In genomic region chr5:31024641-31025040, GRCm38 (mm10) we compare ENCODE assay signal across 27 mouse cellular contexts. TPM values are rescaled to one million over a fixed set of nuclear protein-coding genes. Genes with fewer than 3 reads are reported as not detected.
A peak's percentile ranks its signal among the peaks of the same experiment; 100 is the strongest.
DNase-seq lines count a peak whose midpoint lies in the region; ATAC-seq and TF ChIP-seq lines count a peak whose summit lies in the region.
"Had no signal": no experiment of that assay in that cellular context is flagged by ENCODE, and none has a peak within 500 bp of the region (broad histone marks: within the 10 kb centered on the region; RNA-seq: fewer than 3 reads in every experiment).

No protein-coding gene starts in this region.

- H3K9me3 ChIP-seq in liver, postnatal 0 days (ENCODE audit: low read length) = no peaks in the 10 kb centered on the region
- H3K9me3 ChIP-seq: embryonic facial prominence, embryonic 13.5 days; embryonic facial prominence, embryonic 15.5 days; forebrain, embryonic 10.5 days; forebrain, embryonic 12.5 days had no signal

- ATAC-seq in liver, postnatal 0 days = no peak
- ATAC-seq: activated CD4-positive, CD25-positive, alpha-beta regulatory T cell, adult 4 months; forebrain, embryonic 14.5 days; forebrain, embryonic 16.5 days; Patski had no signal

- no peak for TF ChIP-seq EP300 in liver, postnatal 0 days (IDR thresholded peaks at IDR 0.05; ENCODE audit: low read depth)

- DNase-seq in adrenal gland, postnatal 10 days = peak; percentile 44
- no peak for DNase-seq in adrenal gland, adult 18-20 months (ENCODE audit: low spot score in 2 of 2)
- DNase-seq in liver, adult 2 months (ENCODE audit: extremely low read depth, low read depth, low spot score) = peak; percentile 23
- no peak for DNase-seq in liver, postnatal 0 days
- DNase-seq in adipocyte (ENCODE audit: low spot score) = peak; percentile 99
- DNase-seq in layer of hippocampus, adult 18-20 months (ENCODE audit: low spot score in 2 of 2) = no peak
- DNase-seq: adrenal gland, adult 8-10 months; adrenal gland, postnatal 25 days; cerebellum, adult 11 months; cerebellum, adult 18-20 months; cerebellum, adult 8-10 months; cerebellum, adult 9-11 months; cerebellum, postnatal 14 days; cerebellum, postnatal 36 days; embryo, embryonic 11 days had no signal

- no peak overlapping the region for H3K4me3 ChIP-seq in liver, adult 2 months (ENCODE audit: insufficient read depth, low read depth, low read length)
- no peak overlapping the region for H3K4me3 ChIP-seq in liver, postnatal 0 days (ENCODE audit: low read depth, low read length)
- H3K4me3 ChIP-seq: embryonic facial prominence, embryonic 13.5 days; embryonic facial prominence, embryonic 15.5 days; erythroblast, embryonic 14.5 days; forebrain, embryonic 10.5 days; forebrain, embryonic 12.5 days had no signal

- H3K79me2 ChIP-seq in liver, adult 2 months (ENCODE audit: control insufficient read depth, insufficient read depth, low read length) = no peaks in the 10 kb centered on the region

- no peak overlapping the region for H3K27ac ChIP-seq in liver, adult 2 months (replicated peaks; ENCODE audit: insufficient read depth, low read depth, low read length)
- no peak overlapping the region for H3K27ac ChIP-seq in liver, postnatal 0 days (ENCODE audit: low read depth)
- H3K27ac ChIP-seq: embryonic facial prominence, embryonic 13.5 days; embryonic facial prominence, embryonic 15.5 days; forebrain, embryonic 10.5 days; forebrain, embryonic 12.5 days had no signal

- no peak for TF ChIP-seq CTCF in liver, adult 2 months (IDR thresholded peaks at IDR 0.05; ENCODE audit: low read depth, low read length)
- TF ChIP-seq CTCF in liver, postnatal 0 days (IDR thresholded peaks at IDR 0.05; ENCODE audit: low read depth) = no peak

- H3K4me1 ChIP-seq in liver, adult 2 months (ENCODE audit: control insufficient read depth, insufficient read depth, low read length) = no peaks in the 10 kb centered on the region
- 0 out of 2 replicates have a peak, but pooled peaks cover 6% of the 10 kb centered on the region for H3K4me1 ChIP-seq in liver, postnatal 0 days (ENCODE audit: insufficient read depth)
- H3K4me1 ChIP-seq: embryonic facial prominence, embryonic 15.5 days had no signal

- no peak overlapping the region for H3K4me2 ChIP-seq in liver, postnatal 0 days (ENCODE audit: low read depth, low read length)
- H3K4me2 ChIP-seq: embryonic facial prominence, embryonic 13.5 days; embryonic facial prominence, embryonic 15.5 days; forebrain, embryonic 12.5 days had no signal

- no peak for TF ChIP-seq POLR2A in liver, adult 2 months (IDR thresholded peaks at IDR 0.05; ENCODE audit: extremely low read depth, insufficient read depth, low read length)

- no peaks in the 10 kb centered on the region for H3K27me3 ChIP-seq in liver, adult 2 months (ENCODE audit: control insufficient read depth, insufficient read depth, low read length)
- H3K27me3 ChIP-seq in liver, postnatal 0 days (ENCODE audit: insufficient read depth, low read length) = no peaks in the 10 kb centered on the region
- H3K27me3 ChIP-seq: embryonic facial prominence, embryonic 13.5 days; embryonic facial prominence, embryonic 15.5 days; forebrain, embryonic 12.5 days; Patski had no signal

- H3K9ac ChIP-seq in liver, adult 2 months (ENCODE audit: low read depth, low read length) = no peak overlapping the region
- no peak overlapping the region for H3K9ac ChIP-seq in liver, postnatal 0 days (replicated peaks)
- H3K9ac ChIP-seq: embryonic facial prominence, embryonic 13.5 days; embryonic facial prominence, embryonic 15.5 days; forebrain, embryonic 12.5 days had no signal

- H3K36me3 ChIP-seq in liver, adult 2 months (ENCODE audit: control insufficient read depth, insufficient read depth, low read length) = no peaks in the 10 kb centered on the region
- no peaks in the 10 kb centered on the region for H3K36me3 ChIP-seq in liver, postnatal 0 days (replicated peaks; ENCODE audit: insufficient read depth, low read length)
- H3K36me3 ChIP-seq: embryonic facial prominence, embryonic 13.5 days; embryonic facial prominence, embryonic 15.5 days; forebrain, embryonic 10.5 days; forebrain, embryonic 12.5 days had no signal

RNA-seq across cellular contexts. Expression of gene Atraid, which starts 23.5 kb away (rescaled TPM):
- 100 to 1,000 TPM; 123 to 129 TPM for total RNA-seq in adrenal gland, postnatal 10 days (2021)
- 100 to 1,000 TPM; 104 to 109 TPM for total RNA-seq in adrenal gland, adult 18-20 months (2021)
- total RNA-seq in liver, adult 2 months (2014; rRNA removed) = 172 and 185 TPM in 2 replicates
- polyA plus RNA-seq in liver, adult 2 months (2012; rRNA removed) = 160 TPM in 2 replicates
- 162 and 169 TPM in 2 replicates for polyA plus RNA-seq in liver, postnatal 0 days (2015; fragmentation: Nextera tagmentation; extraction: Ambion mirVana)
- 10 to 100 TPM; 68.1 to 70.0 TPM for total RNA-seq in layer of hippocampus, adult 18-20 months (2021)

RNA-seq across cellular contexts. Expression of gene Slc5a6, which starts 24.1 kb away (rescaled TPM):
- total RNA-seq in adrenal gland, postnatal 10 days (2021) = 10 to 100 TPM; 14.1 to 16.0 TPM
- total RNA-seq in adrenal gland, adult 18-20 months (2021) = 10 to 100 TPM; 31.6 to 33.1 TPM
- total RNA-seq in liver, adult 2 months (2014; rRNA removed) = 6.1 and 6.7 TPM in 2 replicates
- 15.5 and 16.2 TPM in 2 replicates for polyA plus RNA-seq in liver, adult 2 months (2012; rRNA removed)
- polyA plus RNA-seq in liver, postnatal 0 days (2015; fragmentation: Nextera tagmentation; extraction: Ambion mirVana) = 3.1 and 3.7 TPM in 2 replicates
- total RNA-seq in layer of hippocampus, adult 18-20 months (2021) = 10 to 100 TPM; 14.9 to 17.6 TPM

RNA-seq across cellular contexts. Expression of gene Cad, which starts 29.9 kb away (rescaled TPM):
- 10 to 100 TPM; 29.3 to 41.2 TPM for total RNA-seq in adrenal gland, postnatal 10 days (2021)
- 10 to 100 TPM; 17.5 to 25.4 TPM for total RNA-seq in adrenal gland, adult 18-20 months (2021)
- total RNA-seq in liver, adult 2 months (2014; rRNA removed) = 10.7 and 11.8 TPM in 2 replicates
- 8.4 and 12.7 TPM in 2 replicates for polyA plus RNA-seq in liver, adult 2 months (2012; rRNA removed)
- 3.1 and 4.2 TPM in 2 replicates for polyA plus RNA-seq in liver, postnatal 0 days (2015; fragmentation: Nextera tagmentation; extraction: Ambion mirVana)
- 10 to 100 TPM; 20.0 to 20.9 TPM for total RNA-seq in layer of hippocampus, adult 18-20 months (2021)

RNA-seq across cellular contexts. Expression of gene Tcf23, which starts 56.2 kb away (rescaled TPM):
- total RNA-seq in adrenal gland, postnatal 10 days (2021) = under 1 TPM; 0.39 to 0.99 TPM
- total RNA-seq in adrenal gland, adult 18-20 months (2021) = 1 to 10 TPM; 1.3 to 2.4 TPM
- under 0.01 and 0.07 TPM in 2 replicates for total RNA-seq in liver, adult 2 months (2014; rRNA removed)
- polyA plus RNA-seq in liver, adult 2 months (2012; rRNA removed) = 0.06 TPM in 1 of 2 replicates, not detected in the other
- 0.05 TPM in 1 of 2 replicates, not detected in the other for polyA plus RNA-seq in liver, postnatal 0 days (2015; fragmentation: Nextera tagmentation; extraction: Ambion mirVana)
- total RNA-seq in layer of hippocampus, adult 18-20 months (2021) = under 1 TPM; 0.12 to 0.30 TPM
- total RNA-seq: common myeloid progenitor, adult 5-6 weeks had no signal
- polyA plus RNA-seq: activated CD4-positive, CD25-positive, alpha-beta regulatory T cell, adult 4 months; brain, embryonic 14.5 days; embryonic facial prominence, embryonic 11.5 days; embryonic facial prominence, embryonic 13.5 days; erythroblast, embryonic 14.5 days; forebrain, embryonic 10.5 days; forebrain, embryonic 12.5 days; forebrain, embryonic 14.5 days; forebrain, embryonic 16.5 days; Patski had no signal

Comparison
In these comparisons a context has a peak if more than half of its experiments do, and no peak if none do; other contexts are left out.
1. DNase-seq: peak in adrenal gland, postnatal 10 days (single experiment), liver, adult 2 months (single experiment) and adipocyte (single experiment); none in adrenal gland, adult 18-20 months (0 of 2), liver, postnatal 0 days (single experiment) and layer of hippocampus, adult 18-20 months (0 of 2).